Mouse (Mus musculus) hindbrain, postnatal 0 days (tissue): ENCODE data around the gene Cr2. TPM values are rescaled to one million over a fixed set of nuclear protein-coding genes. Genes with fewer than 3 reads are reported as not detected.

Source experiments
- ATAC-seq: fragments of 200-750 bp; cut with Nextera tagmentation; 2 replicates; pipeline ENCODE4 v1.8.0; 2017; ENCODE audit warnings: mild to moderate bottlenecking, moderate TSS enrichment, moderate library complexity
- DNase-seq: peaks from one replicate; pipeline ENCODE4 v3.0.0-alpha.2; 2015; ENCODE audit warnings: low spot score
- H3K27ac ChIP-seq: fragments of 300-500 bp; sonication (generic); 2 replicates; pipeline ENCODE4 v1.5.1; 2014; ENCODE audit warnings: mild to moderate bottlenecking
- H3K27me3 ChIP-seq: fragments of 300-500 bp; sonication (generic); 2 replicates; pipeline ENCODE4 v1.6.1; 2014; ENCODE audit warnings: low read length, mixed read lengths; ENCODE audit not compliant: insufficient read depth
- H3K36me3 ChIP-seq: fragments of 300-500 bp; sonication (generic); 2 replicates; pipeline ENCODE4 v1.6.1; 2014; ENCODE audit warnings: low read length, mixed read lengths; ENCODE audit not compliant: insufficient read depth
- H3K4me1 ChIP-seq: fragments of 300-500 bp; sonication (generic); 2 replicates; pipeline ENCODE4 v1.6.1; 2014; ENCODE audit warnings: antibody characterized with exemption, low read length, mixed read lengths; ENCODE audit not compliant: insufficient read depth
- H3K4me2 ChIP-seq: fragments of 300-500 bp; sonication (generic); 2 replicates; pipeline ENCODE4 v1.6.1; 2014; ENCODE audit warnings: low read depth, mild to moderate bottlenecking, low read length, moderate library complexity, mixed read lengths
- H3K4me3 ChIP-seq: fragments of 300-500 bp; sonication (generic); 2 replicates; pipeline ENCODE4 v1.5.1; 2014; ENCODE audit warnings: low read length
- H3K9ac ChIP-seq: fragments of 300-500 bp; sonication (generic); replicated peaks from 2 replicates; pipeline ENCODE4 v1.6.1; 2014; ENCODE audit warnings: mild to moderate bottlenecking, low read length, moderate library complexity, mixed read lengths
- H3K9me3 ChIP-seq: fragments of 300-500 bp; sonication (generic); 2 replicates; pipeline ENCODE4 v1.6.1; 2016; ENCODE audit warnings: low read length, mixed read lengths
- CTCF ChIP-seq: IDR thresholded peaks from 2 replicates; pipeline ENCODE4 v1.5.1; 2016; ENCODE audit warnings: antibody characterized with exemption, control low read depth, low read depth
- WGBS: fragments of 180-500 bp; shearing (Covaris S2); extraction: QIAGEN DNeasy Blood & Tissue Kit; methylation state at CpG from one replicate; pipeline ENCODE4 v1.1.7; 2014; 5-methylcytosine and 5-hydroxymethylcytosine counted together
- polyA plus RNA-seq: library from polyadenylated mRNA; unstranded; fragments of >200 nt; fragmentation: Nextera tagmentation; extraction: Ambion mirVana; gene quantifications from 2 replicates; pipeline ENCODE4 v1.2.1, GENCODE M21; 2015
- total RNA-seq: library from RNA; depleted of rRNA; stranded (reverse); fragments of >200 nt; gene quantifications from 2 replicates; pipeline ENCODE4 v1.2.3, GENCODE M21; 2014; rRNA removed

Cr2 gene
- total and polyA plus RNA-seq, 2 experiments from 2014 or later, result 0.69 to 3.7 TPM

GRCm38 (mm10) chr1:195098004-195098403, 78.5 kb downstream of the Cr2 start:
- Histone ChIP-seq H3K4me2 (no peak overlapping the region), H3K27ac (no peak overlapping the region), H3K27me3 (no peaks in the 10 kb centered on the region), H3K9ac (no peak overlapping the region), H3K4me1 (no peaks in the 10 kb centered on the region), H3K36me3 (peaks cover 2% of the 10 kb centered on the region; the same call in 1 of the 2 replicates), H3K4me3 (no peak overlapping the region), H3K9me3 (no peaks in the 10 kb centered on the region)
- ATAC-seq (no peak), DNase-seq (no peak)
- TF ChIP-seq CTCF, result no peak
- WGBS, result 91% methylated on average over 1 of the region's 1 CpGs

- ATAC-seq (peak; percentile 93), DNase-seq (peak; percentile 66)
- H3K4me3 ChIP-seq, result peak within 1 kb of the TSS; percentile 36
- TF ChIP-seq CTCF, result no peak
- H3K9me3 ChIP-seq, result no peaks in the 10 kb centered on the region
- no peaks in the 10 kb centered on the region for H3K27me3 ChIP-seq
- peaks cover 6% of the 10 kb centered on the region; the same call in 1 of the 2 replicates for H3K4me1 ChIP-seq
- H3K4me2 ChIP-seq, result peak within 1 kb of the TSS; percentile 68
- H3K36me3 ChIP-seq, result no peaks in the 10 kb centered on the region; the same call in 1 of the 2 replicates
- 0 out of 2 replicates have a peak within 1 kb of the TSS, but pooled peaks have one; percentile 24 for H3K9ac ChIP-seq
- 4% methylated on average over 14 of the region's 14 CpGs for WGBS
- H3K27ac ChIP-seq, result no peak within 1 kb of the TSS; the same call in 1 of the 2 replicates
Observed at GRCm38 (mm10) chr1:195092220-195092720, 84.2 kb downstream of the Cr2 start, which contains the start of gene Cd46. Gene Cd46 (minus strand): TSS chr1:195092249.

GRCm38 (mm10) chr1:195091699-195092219, 84.8 kb downstream of the Cr2 start:
- 19% methylated on average over 11 of the region's 11 CpGs for WGBS
- H3K4me2 ChIP-seq, result peak overlapping the region; percentile 68
- no peaks in the 10 kb centered on the region for H3K9me3 ChIP-seq
- H3K36me3 ChIP-seq, result no peaks in the 10 kb centered on the region; the same call in 1 of the 2 replicates
- TF ChIP-seq CTCF, result no peak
- peak; percentile 76 for ATAC-seq
- H3K27ac ChIP-seq, result no peak overlapping the region; the same call in 1 of the 2 replicates
- H3K4me1 ChIP-seq, result peaks cover 6% of the 10 kb centered on the region; the same call in 1 of the 2 replicates
- H3K9ac ChIP-seq, result 0 out of 2 replicates have a peak overlapping the region, but pooled peaks have one; percentile 24
- peak overlapping the region; percentile 36 for H3K4me3 ChIP-seq
- DNase-seq, result no peak
- H3K27me3 ChIP-seq, result no peaks in the 10 kb centered on the region

Other genes with a start within 250 kb of the Cr2 start
- 21.6 and 33.1 TPM in 2 replicates for gene Cd34, start 237.9 kb downstream of the Cr2 start, total RNA-seq
- gene Cd34, start 237.9 kb downstream of the Cr2 start, polyA plus RNA-seq, result 23.5 and 24.3 TPM in 2 replicates
- 1.5 and 4.4 TPM in 2 replicates for gene Cd46, start 84.5 kb downstream of the Cr2 start, total RNA-seq
- 1.00 and 1.0 TPM in 2 replicates for gene Cd46, start 84.5 kb downstream of the Cr2 start, polyA plus RNA-seq
- 57.1 and 59.2 TPM in 2 replicates for gene Cr1l, start 45.1 kb downstream of the Cr2 start, total RNA-seq
- 45.2 and 46.8 TPM in 2 replicates for gene Cr1l, start 45.1 kb downstream of the Cr2 start, polyA plus RNA-seq